Mouse (Mus musculus): ENCODE results near the gene Gm49601. TPM values are rescaled to one million over a fixed set of nuclear protein-coding genes. Genes with fewer than 3 reads are reported as not detected.

Gene Gm49601
- polyA plus RNA-seq, 1 experiment from 2014 or later: 3.6 TPM

GRCm38 (mm10) chr16:18589804-18590790 lies 36.1 kb downstream of the Gm49601 start, which contains the start of gene Tbx1:
Gene Tbx1 (minus strand): TSS chr16:18590671.
- Histone ChIP-seq H3K27me3 (ENCODE audit: control insufficient read depth, insufficient read depth, low read length) (peaks cover 88% of the 10 kb centered on the region), H3K4me3 (ENCODE audit: low read depth, low read length) (peak within 1 kb of the TSS; percentile 16; the same call in 1 of the 2 replicates), H3K36me3 (ENCODE audit: control insufficient read depth, insufficient read depth, low read length) (no peaks in the 10 kb centered on the region), H3K9ac (ENCODE audit: low read length) (no peak within 1 kb of the TSS), H3K4me1 (ENCODE audit: control insufficient read depth, insufficient read depth, low read length) (peaks cover 15% of the 10 kb centered on the region), H3K9me3 (ENCODE audit: control insufficient read depth, low read length) (no peaks in the 10 kb centered on the region), H3K27ac (ENCODE audit: low read depth, low read length) (no peak within 1 kb of the TSS), H3K4me2 (ENCODE audit: low read depth) (peak within 1 kb of the TSS; percentile 28)
- ATAC-seq (ENCODE audit: insufficient read depth, low FRiP score, low TSS enrichment): no peak
- WGBS: 1% methylated on average over 48 of the region's 48 CpGs
- DNase-seq (ENCODE audit: low spot score): peak; percentile 57

GRCm38 (mm10) chr16:18589080-18589621 lies 37.1 kb downstream of the Gm49601 start:
- Histone ChIP-seq H3K27ac (ENCODE audit: low read depth, low read length) (no peak overlapping the region), H3K4me2 (ENCODE audit: low read depth) (no peak overlapping the region), H3K27me3 (ENCODE audit: control insufficient read depth, insufficient read depth, low read length) (peaks cover 94% of the 10 kb centered on the region), H3K4me1 (ENCODE audit: control insufficient read depth, insufficient read depth, low read length) (peaks cover 15% of the 10 kb centered on the region), H3K36me3 (ENCODE audit: control insufficient read depth, insufficient read depth, low read length) (no peaks in the 10 kb centered on the region), H3K9ac (ENCODE audit: low read length) (no peak overlapping the region), H3K4me3 (ENCODE audit: low read depth, low read length) (no peak overlapping the region; the same call in 1 of the 2 replicates), H3K9me3 (ENCODE audit: control insufficient read depth, low read length) (no peaks in the 10 kb centered on the region)
- DNase-seq (ENCODE audit: low spot score): no peak
- 8% methylated on average over 9 of the region's 9 CpGs for WGBS
- no peak for ATAC-seq (ENCODE audit: insufficient read depth, low FRiP score, low TSS enrichment)

GRCm38 (mm10) chr16:18588738-18589055 lies 37.5 kb downstream of the Gm49601 start:
- peak; percentile 35 for DNase-seq (ENCODE audit: low spot score)
- ATAC-seq (ENCODE audit: insufficient read depth, low FRiP score, low TSS enrichment): no peak
- no peak overlapping the region for H3K27ac ChIP-seq (ENCODE audit: low read depth, low read length)
- peaks cover 96% of the 10 kb centered on the region for H3K27me3 ChIP-seq (ENCODE audit: control insufficient read depth, insufficient read depth, low read length)
- H3K36me3 ChIP-seq (ENCODE audit: control insufficient read depth, insufficient read depth, low read length): no peaks in the 10 kb centered on the region
- H3K9me3 ChIP-seq (ENCODE audit: control insufficient read depth, low read length): no peaks in the 10 kb centered on the region
- no peak overlapping the region for H3K9ac ChIP-seq (ENCODE audit: low read length)
- no peak overlapping the region; the same call in 1 of the 2 replicates for H3K4me2 ChIP-seq (ENCODE audit: low read depth)
- 1% methylated on average over 31 of the region's 31 CpGs for WGBS
- H3K4me3 ChIP-seq (ENCODE audit: low read depth, low read length): no peak overlapping the region
- H3K4me1 ChIP-seq (ENCODE audit: control insufficient read depth, insufficient read depth, low read length): peaks cover 15% of the 10 kb centered on the region

- H3K4me2 ChIP-seq (ENCODE audit: low read depth): peak overlapping the region; percentile 37
- under 1% methylated on average over 57 of the region's 57 CpGs for WGBS
- no peak overlapping the region for H3K9ac ChIP-seq (ENCODE audit: low read length)
- no peaks in the 10 kb centered on the region for H3K9me3 ChIP-seq (ENCODE audit: control insufficient read depth, low read length)
- H3K27me3 ChIP-seq (ENCODE audit: control insufficient read depth, insufficient read depth, low read length): peaks cover 96% of the 10 kb centered on the region
- DNase-seq (ENCODE audit: low spot score): peak; percentile 63
- no peak overlapping the region for H3K27ac ChIP-seq (ENCODE audit: low read depth, low read length)
- peak overlapping the region; percentile 28 for H3K4me3 ChIP-seq (ENCODE audit: low read depth, low read length)
- no peak for ATAC-seq (ENCODE audit: insufficient read depth, low FRiP score, low TSS enrichment)
- H3K36me3 ChIP-seq (ENCODE audit: control insufficient read depth, insufficient read depth, low read length): no peaks in the 10 kb centered on the region
- peaks cover 15% of the 10 kb centered on the region for H3K4me1 ChIP-seq (ENCODE audit: control insufficient read depth, insufficient read depth, low read length)
Observed at GRCm38 (mm10) chr16:18587847-18588737, 38.1 kb downstream of the Gm49601 start.

- peaks cover 16% of the 10 kb centered on the region for H3K4me1 ChIP-seq (ENCODE audit: control insufficient read depth, insufficient read depth, low read length)
Observed at GRCm38 (mm10) chr16:18586906-18587546, 39.2 kb downstream of the Gm49601 start.

GRCm38 (mm10) chr16:18586076-18586905 lies 39.9 kb downstream of the Gm49601 start:
- Histone ChIP-seq H3K4me2 (ENCODE audit: low read depth) (peak overlapping the region; percentile 56), H3K4me1 (ENCODE audit: control insufficient read depth, insufficient read depth, low read length) (peaks cover 18% of the 10 kb centered on the region), H3K27ac (ENCODE audit: low read depth, low read length) (no peak overlapping the region), H3K4me3 (ENCODE audit: low read depth, low read length) (peak overlapping the region; percentile 31), H3K27me3 (ENCODE audit: control insufficient read depth, insufficient read depth, low read length) (peaks cover 99% of the 10 kb centered on the region), H3K9ac (ENCODE audit: low read length) (peak overlapping the region; percentile 47), H3K9me3 (ENCODE audit: control insufficient read depth, low read length) (no peaks in the 10 kb centered on the region), H3K36me3 (ENCODE audit: control insufficient read depth, insufficient read depth, low read length) (no peaks in the 10 kb centered on the region)
- DNase-seq (ENCODE audit: low spot score) (peak; percentile 51), ATAC-seq (ENCODE audit: insufficient read depth, low FRiP score, low TSS enrichment) (no peak)
- WGBS: under 1% methylated on average over 81 of the region's 83 CpGs

More at GRCm38 (mm10) chr16:18586906-18587546, 39.2 kb downstream of the Gm49601 start:
- no peak overlapping the region for H3K27ac ChIP-seq (ENCODE audit: low read depth, low read length)
- peak overlapping the region; percentile 31 for H3K4me3 ChIP-seq (ENCODE audit: low read depth, low read length)
- peak overlapping the region; percentile 56 for H3K4me2 ChIP-seq (ENCODE audit: low read depth)
- peak overlapping the region; percentile 47 for H3K9ac ChIP-seq (ENCODE audit: low read length)
- DNase-seq (ENCODE audit: low spot score) (no peak), ATAC-seq (ENCODE audit: insufficient read depth, low FRiP score, low TSS enrichment) (no peak)
- WGBS: 1% methylated on average over 11 of the region's 62 CpGs
- no peaks in the 10 kb centered on the region for H3K36me3 ChIP-seq (ENCODE audit: control insufficient read depth, insufficient read depth, low read length)
- H3K27me3 ChIP-seq (ENCODE audit: control insufficient read depth, insufficient read depth, low read length): peaks cover 99% of the 10 kb centered on the region
- no peaks in the 10 kb centered on the region for H3K9me3 ChIP-seq (ENCODE audit: control insufficient read depth, low read length)

- no peak overlapping the region for H3K4me2 ChIP-seq (ENCODE audit: low read depth)
- H3K9ac ChIP-seq (ENCODE audit: low read length): no peak overlapping the region
Observed at GRCm38 (mm10) chr16:18585676-18586075, 40.6 kb downstream of the Gm49601 start.

More at GRCm38 (mm10) chr16:18585676-18586075, 40.6 kb downstream of the Gm49601 start:
- Histone ChIP-seq H3K4me1 (ENCODE audit: control insufficient read depth, insufficient read depth, low read length) (peaks cover 18% of the 10 kb centered on the region), H3K9me3 (ENCODE audit: control insufficient read depth, low read length) (no peaks in the 10 kb centered on the region), H3K4me3 (ENCODE audit: low read depth, low read length) (0 out of 2 replicates have a peak overlapping the region, but pooled peaks have one; percentile 31), H3K36me3 (ENCODE audit: control insufficient read depth, insufficient read depth, low read length) (no peaks in the 10 kb centered on the region), H3K27ac (ENCODE audit: low read depth, low read length) (no peak overlapping the region), H3K27me3 (ENCODE audit: control insufficient read depth, insufficient read depth, low read length) (peaks cover 99% of the 10 kb centered on the region)
- under 1% methylated on average over 10 of the region's 10 CpGs for WGBS
- ATAC-seq (ENCODE audit: insufficient read depth, low FRiP score, low TSS enrichment) (no peak), DNase-seq (ENCODE audit: low spot score) (peak; percentile 62)

Measured in neural tube, embryonic 11.5 days (tissue).